Mouse (Mus musculus): Measurements from ENCODE around the gene Atp13a3.

DNA sequence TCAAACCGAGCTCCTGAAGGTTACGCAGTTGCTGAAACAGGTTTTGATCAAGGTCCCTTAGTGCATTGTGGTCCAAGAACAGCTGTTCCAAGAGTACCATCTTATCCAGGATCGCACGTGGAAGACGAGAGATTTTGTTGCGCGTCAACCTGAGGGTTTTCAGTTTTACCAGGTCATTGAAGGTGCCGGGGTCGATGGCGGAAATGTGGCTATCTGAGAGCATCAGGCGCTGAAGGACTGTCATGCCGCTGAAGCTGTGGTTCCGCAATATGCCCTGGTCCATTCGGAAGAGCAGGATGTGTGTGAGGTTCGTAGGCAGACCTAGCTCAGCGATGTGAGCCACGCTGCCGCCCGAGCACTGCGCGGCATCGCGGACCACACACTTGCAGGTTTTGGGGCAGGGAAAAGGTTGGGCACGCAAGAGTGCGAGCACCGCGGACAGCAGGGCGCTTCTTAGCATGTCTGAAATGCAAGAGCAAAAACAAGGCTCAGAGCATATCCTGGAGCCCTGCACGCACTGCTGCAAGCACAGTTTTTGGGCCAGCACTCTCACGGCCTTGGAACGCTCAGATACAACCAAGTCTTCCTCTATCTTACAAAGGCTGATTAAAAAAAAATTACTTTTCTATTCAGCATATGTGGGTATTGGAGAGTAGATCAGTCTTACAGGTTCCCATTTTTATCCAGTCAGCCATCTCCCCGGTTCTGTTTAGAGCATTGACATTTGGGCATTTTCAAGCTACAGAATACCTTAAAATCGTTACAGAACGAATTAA lies 96.2 kb downstream of the Atp13a3 start:
- TF ChIP-seq CTCF (IDR thresholded peaks at IDR 0.05; ENCODE audit: low read depth, low read length) (no peak), POLR2A (IDR thresholded peaks at IDR 0.05; ENCODE audit: insufficient read depth, low read length) (no peak)
